Mouse (Mus musculus): ENCODE data around the gene Panx2. TPM values are rescaled to one million over a fixed set of nuclear protein-coding genes. Genes with fewer than 3 reads are reported as not detected.

Gene Panx2
- polyA plus RNA-seq, 1 experiment from 2014 or later = 0.20 TPM

GRCm38 (mm10) chr15:89122649-89123366 lies 63.3 kb downstream of the Panx2 start, which contains the start of gene Tubgcp6:
Tubgcp6 (minus strand) TSS chr15:89123112.
- ATAC-seq (ENCODE audit: insufficient number of reproducible peaks, insufficient read depth, low FRiP score, low read depth) = peak; percentile 88
- Histone ChIP-seq H3K4me2 (replicated peaks; ENCODE audit: low read depth, low read length) (peak within 1 kb of the TSS; percentile 91), H3K4me3 (ENCODE audit: low read depth, low read length) (peak within 1 kb of the TSS; percentile 93), H3K9ac (replicated peaks; ENCODE audit: low read depth, low read length) (peak within 1 kb of the TSS; percentile 79), H3K27ac (ENCODE audit: low read length) (peak within 1 kb of the TSS; percentile 71; the same call in 1 of the 2 replicates), H3K36me3 (ENCODE audit: control insufficient read depth, insufficient read depth, low read length) (peaks cover 10% of the 10 kb centered on the region), H3K4me1 (ENCODE audit: control insufficient read depth, insufficient read depth, low read length) (peaks cover 20% of the 10 kb centered on the region), H3K27me3 (ENCODE audit: control insufficient read depth, insufficient read depth, low read length) (no peaks in the 10 kb centered on the region), H3K9me3 (ENCODE audit: control insufficient read depth, low read depth, low read length) (no peaks in the 10 kb centered on the region)
- under 1% methylated on average over 47 of the region's 47 CpGs for WGBS

Other genes with a start within 250 kb of the Panx2 start
- gene Alg12, start 240.4 kb upstream of the Panx2 start, polyA plus RNA-seq (2014; fragmentation: Nextera tagmentation; extraction: Ambion mirVana) = 10.5 and 12.7 TPM in 2 replicates
- gene Creld2, start 240.1 kb upstream of the Panx2 start, polyA plus RNA-seq (2014; fragmentation: Nextera tagmentation; extraction: Ambion mirVana) = 59.6 and 72.9 TPM in 2 replicates
- gene Pim3, start 197.5 kb upstream of the Panx2 start, polyA plus RNA-seq (2014; fragmentation: Nextera tagmentation; extraction: Ambion mirVana) = 35.9 and 38.4 TPM in 2 replicates
- gene Ttll8, start 105.3 kb upstream of the Panx2 start, polyA plus RNA-seq (2014; fragmentation: Nextera tagmentation; extraction: Ambion mirVana) = not detected in 2 replicates
- gene Mlc1, start 80.7 kb upstream of the Panx2 start, polyA plus RNA-seq (2014; fragmentation: Nextera tagmentation; extraction: Ambion mirVana) = not detected in 2 replicates
- not detected in 2 replicates for gene Mov10l1, start 76.8 kb upstream of the Panx2 start, polyA plus RNA-seq (2014; fragmentation: Nextera tagmentation; extraction: Ambion mirVana)
- gene Trabd, start 15.4 kb downstream of the Panx2 start, polyA plus RNA-seq (2014; fragmentation: Nextera tagmentation; extraction: Ambion mirVana) = 43.9 and 47.4 TPM in 2 replicates
- 22.0 and 22.2 TPM in 2 replicates for gene Selenoo, start 29.4 kb downstream of the Panx2 start, polyA plus RNA-seq (2014; fragmentation: Nextera tagmentation; extraction: Ambion mirVana)
- gene Tubgcp6, start 63.4 kb downstream of the Panx2 start, polyA plus RNA-seq (2014; fragmentation: Nextera tagmentation; extraction: Ambion mirVana) = 17.2 and 20.7 TPM in 2 replicates
- gene Hdac10, start 69.0 kb downstream of the Panx2 start, polyA plus RNA-seq (2014; fragmentation: Nextera tagmentation; extraction: Ambion mirVana) = 15.0 and 19.6 TPM in 2 replicates
- 4.4 and 5.2 TPM in 2 replicates for gene Mapk12, start 81.0 kb downstream of the Panx2 start, polyA plus RNA-seq (2014; fragmentation: Nextera tagmentation; extraction: Ambion mirVana)
- 6.5 and 7.9 TPM in 2 replicates for gene Mapk11, start 89.9 kb downstream of the Panx2 start, polyA plus RNA-seq (2014; fragmentation: Nextera tagmentation; extraction: Ambion mirVana)
- 146 and 147 TPM in 2 replicates for gene Plxnb2, start 121.1 kb downstream of the Panx2 start, polyA plus RNA-seq (2014; fragmentation: Nextera tagmentation; extraction: Ambion mirVana)
- 16.4 and 17.6 TPM in 2 replicates for gene Dennd6b, start 136.8 kb downstream of the Panx2 start, polyA plus RNA-seq (2014; fragmentation: Nextera tagmentation; extraction: Ambion mirVana)
- 33.5 and 34.6 TPM in 2 replicates for gene Ppp6r2, start 151.8 kb downstream of the Panx2 start, polyA plus RNA-seq (2014; fragmentation: Nextera tagmentation; extraction: Ambion mirVana)